Mouse (Mus musculus): ENCODE measurements at regions not wholly inside any gene's neighbourhood (a gene's known extent, or its start where the extent isn't known, plus 50 kb on each side); places are given as distances from the start of the nearest gene placed in this dataset.

DNA sequence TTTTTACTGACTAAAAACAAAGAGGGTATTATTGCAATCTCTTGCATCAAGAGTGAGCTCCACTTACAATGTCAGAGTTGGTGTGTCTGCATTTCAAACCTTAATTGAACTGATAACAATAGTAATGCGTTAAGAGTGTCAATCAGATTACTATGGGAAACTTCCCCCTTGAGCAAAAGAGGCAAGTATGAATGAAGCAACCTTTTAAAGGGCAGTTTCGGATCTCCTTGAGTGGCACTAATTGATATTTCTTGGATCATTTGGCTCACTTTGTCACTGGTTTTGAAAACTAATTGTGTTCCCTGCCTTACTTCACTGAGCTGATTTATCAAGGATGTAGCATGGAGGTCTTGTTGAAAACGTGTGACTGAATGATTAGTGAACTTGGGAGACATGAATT, 151.0 kb upstream of the Bmp2 start:
- Histone ChIP-seq H3K27ac (replicated peaks; ENCODE audit: low read depth, low read length) (no peak overlapping the region), H3K4me2 (ENCODE audit: low read length) (no peak overlapping the region), H3K4me3 (replicated peaks; ENCODE audit: low read depth, low read length) (no peak overlapping the region), H3K4me1 (ENCODE audit: control insufficient read depth, insufficient read depth, low read length) (peaks cover 6% of the 10 kb centered on the region; the same call in 1 of the 2 replicates), H3K9me3 (ENCODE audit: control insufficient read depth, low read length) (no peaks in the 10 kb centered on the region), H3K36me3 (ENCODE audit: control insufficient read depth, insufficient read depth, low read length) (no peaks in the 10 kb centered on the region), H3K27me3 (ENCODE audit: control insufficient read depth, insufficient read depth, low read length) (peaks cover 19% of the 10 kb centered on the region; the same call in 1 of the 2 replicates), H3K9ac (replicated peaks; ENCODE audit: low read length) (no peak overlapping the region)
- no peak for ATAC-seq (ENCODE audit: low FRiP score, low TSS enrichment)
- 4% methylated on average over 3 of the region's 3 CpGs for WGBS
- peak; percentile 5 for DNase-seq

DNA sequence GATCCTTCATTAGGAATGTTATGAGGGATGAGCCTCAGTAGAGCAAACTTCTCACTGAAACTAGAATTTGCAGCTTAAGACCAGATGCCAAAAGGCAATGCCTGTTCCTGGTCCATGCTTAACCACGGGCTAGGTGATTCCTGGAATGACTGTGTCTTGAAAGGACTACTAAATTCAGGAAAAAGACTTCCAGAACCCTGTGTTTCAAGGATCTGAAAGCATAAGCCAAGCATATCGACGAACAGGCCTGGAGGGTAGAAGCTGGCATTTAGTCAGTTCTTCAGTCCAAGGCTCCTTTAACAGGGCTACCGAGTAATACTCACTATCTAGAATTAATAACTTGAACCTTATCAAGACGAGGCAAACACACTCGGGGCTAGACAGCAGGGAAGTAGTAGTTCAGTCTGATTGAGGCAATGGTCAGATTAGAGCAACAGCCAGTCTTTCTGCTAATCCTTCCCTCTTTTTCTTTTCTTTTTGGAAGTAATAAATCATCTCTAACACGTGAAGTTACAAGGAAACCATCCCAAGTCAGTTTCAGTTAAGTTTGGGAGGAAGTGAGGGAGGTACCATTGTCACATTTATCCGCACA, 134.9 kb upstream of the Bmp2 start:
- Histone ChIP-seq H3K27me3 (ENCODE audit: control insufficient read depth, insufficient read depth, low read length) (no peaks in the 10 kb centered on the region), H3K27ac (replicated peaks; ENCODE audit: low read depth, low read length) (no peak overlapping the region), H3K4me3 (replicated peaks; ENCODE audit: low read depth, low read length) (no peak overlapping the region), H3K9me3 (ENCODE audit: control insufficient read depth, low read length) (no peaks in the 10 kb centered on the region), H3K36me3 (ENCODE audit: control insufficient read depth, insufficient read depth, low read length) (no peaks in the 10 kb centered on the region), H3K4me2 (ENCODE audit: low read length) (no peak overlapping the region), H3K9ac (replicated peaks; ENCODE audit: low read length) (no peak overlapping the region), H3K4me1 (ENCODE audit: control insufficient read depth, insufficient read depth, low read length) (no peaks in the 10 kb centered on the region)
- DNase-seq (no peak), ATAC-seq (ENCODE audit: low FRiP score, low TSS enrichment) (no peak)
- WGBS: 78% methylated on average over 8 of the region's 8 CpGs

DNA sequence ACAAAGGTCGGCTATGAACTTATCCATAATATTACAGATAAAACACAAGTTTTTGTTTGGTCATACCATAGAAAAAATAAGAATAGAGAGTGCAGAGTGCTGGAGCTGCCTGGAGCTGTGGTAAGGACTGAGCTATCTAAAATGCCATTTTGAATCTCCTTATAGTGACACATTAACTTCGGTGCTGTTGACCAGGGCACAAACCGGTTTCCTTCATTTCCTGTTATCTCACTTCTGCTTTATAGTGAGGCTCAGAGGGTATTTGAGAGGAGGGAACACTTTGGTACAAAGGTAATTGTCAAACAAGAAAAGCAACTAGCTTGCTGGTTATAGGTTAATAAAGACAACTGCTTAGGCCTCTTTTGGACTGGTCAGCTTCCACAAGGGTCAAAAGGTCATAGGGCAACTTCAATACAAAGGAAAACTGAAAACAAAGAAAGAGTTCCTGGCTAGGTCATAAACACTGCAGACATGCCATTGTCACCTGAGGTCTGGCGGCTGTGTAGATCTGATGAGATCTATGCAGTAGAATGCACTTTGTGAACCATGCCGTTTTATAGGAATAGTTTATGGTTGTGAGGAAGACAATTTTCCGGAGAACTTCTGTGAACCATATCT, 132.2 kb upstream of the Bmp2 start:
- WGBS: 70% methylated on average over 6 of the region's 6 CpGs
- no peak overlapping the region for H3K27ac ChIP-seq (replicated peaks; ENCODE audit: low read depth, low read length)
- no peak for DNase-seq
- H3K36me3 ChIP-seq (ENCODE audit: control insufficient read depth, insufficient read depth, low read length): no peaks in the 10 kb centered on the region
- H3K4me1 ChIP-seq (ENCODE audit: control insufficient read depth, insufficient read depth, low read length): no peaks in the 10 kb centered on the region
- no peak overlapping the region for H3K4me2 ChIP-seq (ENCODE audit: low read length)
- ATAC-seq (ENCODE audit: low FRiP score, low TSS enrichment): no peak
- no peaks in the 10 kb centered on the region for H3K27me3 ChIP-seq (ENCODE audit: control insufficient read depth, insufficient read depth, low read length)
- H3K9me3 ChIP-seq (ENCODE audit: control insufficient read depth, low read length): no peaks in the 10 kb centered on the region
- H3K4me3 ChIP-seq (replicated peaks; ENCODE audit: low read depth, low read length): no peak overlapping the region
- no peak overlapping the region for H3K9ac ChIP-seq (replicated peaks; ENCODE audit: low read length)

DNA sequence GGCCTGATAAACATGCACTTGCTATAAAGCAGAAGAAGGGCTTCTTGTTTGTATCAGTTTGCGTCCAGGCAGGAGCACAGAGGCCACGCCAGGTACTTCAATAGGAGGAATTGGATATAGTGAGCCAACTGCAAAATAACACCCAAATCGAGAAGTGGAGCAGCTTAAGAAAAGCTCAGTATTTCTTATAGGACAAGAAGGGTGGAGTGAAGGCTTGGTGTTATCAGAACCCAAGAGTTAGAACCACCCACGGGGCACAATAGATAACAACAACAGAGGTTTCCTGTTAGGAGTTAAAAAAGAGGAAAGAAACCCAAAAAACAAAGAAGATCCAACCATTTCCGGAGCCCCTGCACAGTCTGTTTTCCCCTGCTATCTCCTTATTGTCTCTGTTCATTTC, 126.4 kb upstream of the Bmp2 start:
- WGBS: 93% methylated on average over 5 of the region's 5 CpGs

DNA sequence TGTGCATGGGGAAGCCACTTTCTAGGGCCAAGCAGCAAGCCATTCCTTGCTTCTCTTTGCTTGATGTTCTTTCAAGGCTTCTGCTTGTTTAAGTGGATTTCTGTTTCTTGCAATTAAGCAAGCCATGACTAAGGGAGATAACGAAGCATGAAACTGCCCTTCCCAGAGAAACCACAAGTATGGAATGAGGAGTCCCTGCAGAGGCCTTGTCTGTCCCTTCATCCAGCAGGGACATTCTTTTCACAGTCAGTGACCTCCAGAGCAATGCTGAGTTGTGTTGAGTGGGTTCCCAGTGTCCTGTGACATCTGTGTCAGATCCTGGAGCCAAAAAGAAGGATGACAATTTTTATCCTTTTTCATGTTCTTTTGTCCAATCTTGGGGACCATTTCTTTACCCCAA, 124.9 kb upstream of the Bmp2 start:
- Histone ChIP-seq H3K27ac (replicated peaks; ENCODE audit: low read depth, low read length) (no peak overlapping the region), H3K36me3 (ENCODE audit: control insufficient read depth, insufficient read depth, low read length) (no peaks in the 10 kb centered on the region), H3K9me3 (ENCODE audit: control insufficient read depth, low read length) (no peaks in the 10 kb centered on the region), H3K4me3 (replicated peaks; ENCODE audit: low read depth, low read length) (no peak overlapping the region), H3K4me1 (ENCODE audit: control insufficient read depth, insufficient read depth, low read length) (no peaks in the 10 kb centered on the region), H3K4me2 (ENCODE audit: low read length) (no peak overlapping the region), H3K27me3 (ENCODE audit: control insufficient read depth, insufficient read depth, low read length) (no peaks in the 10 kb centered on the region), H3K9ac (replicated peaks; ENCODE audit: low read length) (no peak overlapping the region)
- 70% methylated on average over 1 of the region's 1 CpGs for WGBS
- ATAC-seq (ENCODE audit: low FRiP score, low TSS enrichment) (no peak), DNase-seq (no peak)

More for the DNA sequence above, 126.4 kb upstream of the Bmp2 start:
- DNase-seq: no peak
- Histone ChIP-seq H3K27me3 (ENCODE audit: control insufficient read depth, insufficient read depth, low read length) (no peaks in the 10 kb centered on the region), H3K9me3 (ENCODE audit: control insufficient read depth, low read length) (no peaks in the 10 kb centered on the region), H3K9ac (replicated peaks; ENCODE audit: low read length) (no peak overlapping the region), H3K4me2 (ENCODE audit: low read length) (no peak overlapping the region), H3K4me3 (replicated peaks; ENCODE audit: low read depth, low read length) (no peak overlapping the region), H3K27ac (replicated peaks; ENCODE audit: low read depth, low read length) (no peak overlapping the region), H3K4me1 (ENCODE audit: control insufficient read depth, insufficient read depth, low read length) (no peaks in the 10 kb centered on the region), H3K36me3 (ENCODE audit: control insufficient read depth, insufficient read depth, low read length) (no peaks in the 10 kb centered on the region)
- ATAC-seq (ENCODE audit: low FRiP score, low TSS enrichment): no peak

DNA sequence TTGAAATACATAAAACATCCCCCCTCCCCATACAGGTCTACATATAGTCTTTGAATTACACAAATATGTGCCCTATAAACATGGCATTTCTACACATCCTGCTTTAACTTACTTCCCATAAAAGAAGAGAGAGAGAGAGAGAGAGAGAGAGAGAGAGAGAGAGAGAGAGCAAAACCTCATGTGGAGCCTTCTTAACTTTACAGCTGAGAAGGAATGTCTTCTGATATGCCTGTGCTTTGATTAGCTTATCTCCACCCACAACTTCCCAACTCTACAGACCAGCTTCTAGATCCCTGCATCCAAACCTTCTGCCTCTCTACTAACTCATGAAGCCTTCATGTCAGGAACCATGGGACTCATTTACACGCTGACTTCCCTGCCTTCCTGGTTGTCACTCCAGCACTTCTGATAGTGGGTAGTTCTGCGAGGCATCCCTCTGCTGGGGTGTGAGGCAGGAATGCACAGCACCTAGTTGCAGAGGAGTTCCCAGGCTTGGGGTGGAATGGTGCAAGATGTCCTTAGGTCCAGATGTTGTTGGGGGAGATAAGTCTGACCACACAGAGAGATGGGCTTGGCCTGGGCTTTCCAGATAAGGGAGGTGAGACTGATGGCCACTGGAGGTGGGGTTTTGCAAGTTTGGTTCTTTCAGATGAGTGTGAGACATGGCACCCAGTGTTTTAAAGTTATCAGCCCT, 122.4 kb upstream of the Bmp2 start:
- no peaks in the 10 kb centered on the region for H3K4me1 ChIP-seq (ENCODE audit: control insufficient read depth, insufficient read depth, low read length)
- no peak overlapping the region for H3K27ac ChIP-seq (replicated peaks; ENCODE audit: low read depth, low read length)
- H3K36me3 ChIP-seq (ENCODE audit: control insufficient read depth, insufficient read depth, low read length): no peaks in the 10 kb centered on the region
- no peaks in the 10 kb centered on the region for H3K9me3 ChIP-seq (ENCODE audit: control insufficient read depth, low read length)
- H3K27me3 ChIP-seq (ENCODE audit: control insufficient read depth, insufficient read depth, low read length): no peaks in the 10 kb centered on the region
- no peak for DNase-seq
- no peak overlapping the region for H3K4me3 ChIP-seq (replicated peaks; ENCODE audit: low read depth, low read length)
- H3K4me2 ChIP-seq (ENCODE audit: low read length): no peak overlapping the region
- ATAC-seq (ENCODE audit: low FRiP score, low TSS enrichment): no peak
- H3K9ac ChIP-seq (replicated peaks; ENCODE audit: low read length): no peak overlapping the region
- 87% methylated on average over 2 of the region's 2 CpGs for WGBS

DNA sequence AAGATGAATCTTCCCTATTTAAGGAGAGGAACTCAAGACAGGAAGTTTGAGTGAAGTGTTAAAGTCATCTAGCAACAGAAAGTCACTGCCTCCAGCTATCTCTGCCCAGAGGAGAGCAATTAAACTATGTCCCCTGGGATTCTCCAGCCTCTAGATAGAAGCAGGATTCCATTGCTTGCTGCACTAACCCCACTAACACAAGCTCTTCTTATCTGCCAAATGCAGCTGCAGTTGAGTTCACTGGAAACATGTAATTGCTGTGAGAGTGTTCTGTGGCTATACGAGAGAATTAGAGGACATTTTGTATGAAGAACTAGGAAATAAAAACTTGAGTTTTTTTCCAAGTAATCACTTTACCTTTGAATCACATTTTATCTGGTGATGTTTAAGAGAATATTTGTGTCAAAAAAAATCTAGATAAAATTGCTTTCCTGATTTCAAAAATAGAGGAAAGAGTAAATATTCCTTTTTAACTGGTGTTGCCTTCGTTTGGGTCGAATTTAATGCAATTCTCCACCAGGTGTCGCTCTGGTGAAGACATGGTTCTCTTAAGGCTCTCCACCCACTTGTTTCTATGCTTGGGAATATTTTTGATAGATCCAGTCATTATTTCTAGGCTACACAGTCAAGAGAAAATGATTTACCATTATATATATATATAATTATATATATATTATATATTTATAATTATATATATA, 121.1 kb upstream of the Bmp2 start:
- no peak overlapping the region for H3K27ac ChIP-seq (replicated peaks; ENCODE audit: low read depth, low read length)
- DNase-seq: peak; percentile 50
- H3K9me3 ChIP-seq (ENCODE audit: control insufficient read depth, low read length): no peaks in the 10 kb centered on the region
- H3K36me3 ChIP-seq (ENCODE audit: control insufficient read depth, insufficient read depth, low read length): no peaks in the 10 kb centered on the region
- H3K4me2 ChIP-seq (ENCODE audit: low read length): no peak overlapping the region
- H3K9ac ChIP-seq (replicated peaks; ENCODE audit: low read length): no peak overlapping the region
- no peak overlapping the region for H3K4me3 ChIP-seq (replicated peaks; ENCODE audit: low read depth, low read length)
- 49% methylated on average over 4 of the region's 4 CpGs for WGBS
- H3K4me1 ChIP-seq (ENCODE audit: control insufficient read depth, insufficient read depth, low read length): no peaks in the 10 kb centered on the region
- no peaks in the 10 kb centered on the region for H3K27me3 ChIP-seq (ENCODE audit: control insufficient read depth, insufficient read depth, low read length)
- ATAC-seq (ENCODE audit: low FRiP score, low TSS enrichment): no peak

DNA sequence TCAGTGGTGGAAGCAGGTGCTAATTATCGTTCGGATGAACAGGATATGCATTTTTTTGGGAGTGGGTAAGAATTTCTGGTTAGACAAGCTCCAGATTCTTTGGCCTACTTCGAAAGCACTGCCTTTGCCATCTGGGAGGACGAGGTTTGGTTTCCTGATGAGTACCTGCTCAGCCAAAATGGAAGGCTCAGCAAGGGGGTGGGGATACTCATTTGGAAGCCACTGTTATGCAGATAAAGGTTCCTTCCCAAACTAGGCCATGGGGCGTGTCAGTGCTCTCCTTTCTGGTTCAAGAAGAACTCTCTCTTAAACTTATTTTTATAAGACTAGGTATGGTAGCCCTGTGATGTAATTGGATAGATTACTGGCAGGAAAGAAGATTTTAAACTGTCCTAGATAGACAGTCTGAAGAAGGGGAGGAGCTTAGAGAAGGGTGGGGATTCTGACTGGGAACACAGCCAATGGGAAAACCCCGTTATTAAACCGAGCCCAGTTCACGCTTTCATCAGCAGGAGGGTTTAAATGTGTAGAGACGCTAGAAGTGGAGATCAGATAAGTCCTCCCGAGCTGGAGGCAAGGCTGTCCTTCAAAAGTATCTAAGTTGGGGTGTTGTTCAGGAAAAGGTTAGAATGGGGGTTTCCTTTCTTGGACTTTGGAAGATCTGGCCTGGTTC, 119.7 kb upstream of the Bmp2 start:
- 87% methylated on average over 10 of the region's 10 CpGs for WGBS

More for the DNA sequence above, 119.7 kb upstream of the Bmp2 start:
- Histone ChIP-seq H3K27ac (replicated peaks; ENCODE audit: low read depth, low read length) (no peak overlapping the region), H3K4me2 (ENCODE audit: low read length) (no peak overlapping the region), H3K4me1 (ENCODE audit: control insufficient read depth, insufficient read depth, low read length) (no peaks in the 10 kb centered on the region), H3K9ac (replicated peaks; ENCODE audit: low read length) (no peak overlapping the region), H3K27me3 (ENCODE audit: control insufficient read depth, insufficient read depth, low read length) (no peaks in the 10 kb centered on the region), H3K9me3 (ENCODE audit: control insufficient read depth, low read length) (no peaks in the 10 kb centered on the region), H3K4me3 (replicated peaks; ENCODE audit: low read depth, low read length) (no peak overlapping the region), H3K36me3 (ENCODE audit: control insufficient read depth, insufficient read depth, low read length) (no peaks in the 10 kb centered on the region)
- DNase-seq (no peak), ATAC-seq (ENCODE audit: low FRiP score, low TSS enrichment) (no peak)
